Mouse (Mus musculus) C2C12 (cell line): ENCODE measurements around the gene Ube2i.
"Not testable (repeated sequence)": the region's sequence is repeated elsewhere in the genome, so short reads cannot be mapped to it uniquely, and the experiment has no call there.

ENCODE experiments used
- CEBPB ChIP-seq: IDR thresholded peaks from one replicate; pipeline ENCODE4 v1.6.1; 2011; ENCODE audit warnings: low read depth, mild to moderate bottlenecking, control low read depth, moderate library complexity
- CTCF ChIP-seq: IDR thresholded peaks from one replicate; pipeline ENCODE4 v1.5.1; 2011; ENCODE audit not compliant: control insufficient read depth, insufficient read depth, insufficient read length
- FOSL1 ChIP-seq: IDR thresholded peaks from one replicate; pipeline ENCODE4 v1.8.0; 2011; ENCODE audit warnings: mild to moderate bottlenecking, low read length; ENCODE audit not compliant: poor library complexity, insufficient read depth, severe bottlenecking
- MAX ChIP-seq: IDR thresholded peaks from one replicate; pipeline ENCODE4 v1.6.1; 2011; ENCODE audit warnings: mild to moderate bottlenecking, control low read depth
- MYOD1 ChIP-seq: IDR thresholded peaks from one replicate; pipeline ENCODE4 v1.6.1; 2011; ENCODE audit warnings: low read depth; ENCODE audit not compliant: control insufficient read depth, insufficient read length

DNA sequence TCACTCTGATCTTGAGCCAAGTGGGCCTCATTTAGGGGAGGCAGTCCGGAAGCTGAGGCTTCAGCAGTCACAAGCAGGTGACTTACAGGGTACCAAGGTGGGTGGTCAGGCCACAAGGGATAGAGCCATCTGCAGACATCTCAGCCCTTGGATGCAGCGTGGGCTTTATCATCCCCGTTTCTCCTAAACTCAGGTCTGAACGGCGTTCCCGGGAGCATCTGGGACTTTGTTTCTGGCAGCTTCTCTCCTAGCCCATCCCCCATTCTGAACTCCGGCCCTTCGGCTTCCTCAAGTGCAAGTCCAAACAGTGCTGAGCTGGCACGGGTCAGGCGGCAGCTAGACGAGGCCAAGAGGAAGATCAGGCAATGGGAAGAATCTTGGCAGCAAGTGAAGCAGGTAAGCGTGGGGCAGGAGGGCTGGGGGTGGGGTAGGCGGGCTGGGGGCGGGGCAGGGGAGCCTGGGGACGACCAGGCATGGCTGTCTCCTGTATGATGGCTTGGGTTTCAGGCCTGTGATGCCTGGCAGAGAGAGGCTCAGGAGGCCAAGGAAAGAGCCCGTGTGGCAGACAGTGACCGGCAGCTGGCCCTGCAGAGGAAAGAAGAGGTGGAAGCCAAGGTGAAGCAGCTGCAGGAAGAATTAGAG, 44.3 kb downstream of the Ube2i start:
- TF ChIP-seq CTCF, MYOD1, CEBPB, MAX, FOSL1: not testable (repeated sequence)
